Mouse (Mus musculus) frontal cortex, postnatal 25 days (tissue): ENCODE results near the gene Olfr1196.
"Not testable (repeated sequence)": the region's sequence is repeated elsewhere in the genome, so short reads cannot be mapped to it uniquely, and the experiment has no call there.

Experiments used
- DNase-seq, 2 experiments: peaks; one replicate each; pipeline ENCODE4 v3.0.0; 2022; ENCODE audit warnings: low spot score in 2 of 2

Gene Olfr1196

GRCm38 (mm10) chr2:88704497-88704896 is at the start of gene Olfr1196:
TSS of gene Olfr1196 (minus strand) at chr2:88704597.
- no peak for DNase-seq

GRCm38 (mm10) chr2:88751270-88751669 is 46.9 kb upstream of the Olfr1196 start, which contains the start of gene Olfr1198:
TSS of gene Olfr1198 (minus strand) at chr2:88751370.
- no peak for DNase-seq

GRCm38 (mm10) chr2:88743379-88743778 is 39.0 kb upstream of the Olfr1196 start:
- DNase-seq: no peak

DNA sequence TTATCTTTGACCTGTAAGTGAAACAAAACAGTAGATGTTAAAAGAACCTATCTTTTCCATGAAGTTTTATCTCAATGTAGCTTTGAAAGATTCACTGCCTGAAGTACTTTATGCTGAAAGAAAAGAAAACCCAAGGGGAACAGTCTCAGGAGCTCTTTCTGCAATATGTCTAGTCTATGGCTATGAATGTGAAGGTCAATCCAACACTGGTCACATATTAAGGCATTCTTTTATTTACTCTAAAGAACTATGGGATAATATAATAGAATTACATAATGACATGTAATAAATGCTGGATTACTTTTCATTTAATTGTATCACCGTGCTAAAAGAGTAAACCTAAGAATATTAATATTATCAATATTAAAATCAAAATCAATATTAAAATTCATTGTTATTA is 27.9 kb upstream of the Olfr1196 start, which contains the start of gene Olfr1197:
Olfr1197 (minus strand) TSS at position 101 of the 400 bp plus-strand sequence.
- no peak for DNase-seq

GRCm38 (mm10) chr2:88689087-88689486 is 15.3 kb downstream of the Olfr1196 start, which contains the start of gene Olfr1195:
TSS of gene Olfr1195 (minus strand) at chr2:88689187.
- DNase-seq: no peak

DNA sequence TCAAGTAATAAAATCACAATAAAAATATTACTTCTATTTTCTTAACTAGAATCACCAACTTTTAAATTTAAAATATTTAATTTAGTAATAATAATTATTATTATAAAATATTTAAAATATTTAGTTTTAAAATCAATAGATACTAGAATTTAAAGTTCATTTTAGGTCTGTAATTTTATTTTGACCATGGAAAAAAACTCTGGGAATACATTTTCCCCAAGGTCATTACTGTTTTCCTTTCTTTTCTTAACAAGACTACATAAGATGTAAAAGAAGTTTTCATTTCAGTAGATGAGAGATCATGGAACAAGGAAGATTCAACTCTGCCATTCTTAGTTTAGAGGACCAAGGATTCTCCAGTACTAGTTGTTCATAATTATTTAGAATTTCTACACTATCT is 29.1 kb downstream of the Olfr1196 start, which contains the start of gene Olfr1193:
Olfr1193 (plus strand) TSS at position 301 of the 400 bp plus-strand sequence.
- not testable (repeated sequence) for DNase-seq

GRCm38 (mm10) chr2:88648209-88648608 is 56.2 kb downstream of the Olfr1196 start, which contains the start of gene Olfr1192-ps1:
TSS of gene Olfr1192-ps1 (plus strand) at chr2:88648509.
- DNase-seq: no peak
